Mouse (Mus musculus): ENCODE results near the gene Prima1.

The Prima1 gene

GRCm38 (mm10) chr12:103155406-103155805 lies 86.5 kb downstream of the Prima1 start:
- in situ Hi-C loops (cut with MseI, MboI) = no loop called here

GRCm38 (mm10) chr12:103154927-103155326 lies 87.0 kb downstream of the Prima1 start:
- in situ Hi-C loops (cut with MseI, MboI) = no loop called here

- in situ Hi-C loops (cut with MseI, MboI) = no loop called here
These were observed 91.7 kb downstream of the Prima1 start for GRCm38 (mm10) chr12:103150247-103150646.

Data from mouse trophoblast stem cell (cell line).